Mouse (Mus musculus) neural tube, embryonic 11.5 days (tissue): ENCODE measurements at regions not wholly inside any gene's neighbourhood (a gene's known extent, or its start where the extent isn't known, plus 50 kb on each side); places are given as distances from the start of the nearest gene placed in this dataset.

ENCODE experiments used
- ATAC-seq: fragments of 200-750 bp; cut with Nextera tagmentation; 2 replicates; pipeline ENCODE4 v1.8.0; 2017; ENCODE audit warnings: moderate number of reproducible peaks, mild to moderate bottlenecking, moderate TSS enrichment, moderate library complexity; ENCODE audit not compliant: insufficient read depth, low FRiP score, low TSS enrichment
- DNase-seq: peaks from one replicate; pipeline ENCODE4 v3.0.0-alpha.2; 2015; ENCODE audit warnings: low spot score
- H3K27ac ChIP-seq: fragments of 300-500 bp; sonication (generic); 2 replicates; pipeline ENCODE4 v1.5.1; 2014; ENCODE audit warnings: low read depth, mild to moderate bottlenecking, low read length
- H3K27me3 ChIP-seq: fragments of 300-500 bp; sonication (generic); 2 replicates; pipeline ENCODE4 v1.6.1; 2014; ENCODE audit warnings: mild to moderate bottlenecking, low read length, mixed read lengths; ENCODE audit not compliant: control insufficient read depth, insufficient read depth
- H3K36me3 ChIP-seq: fragments of 300-500 bp; sonication (generic); 2 replicates; pipeline ENCODE4 v1.6.1; 2014; ENCODE audit warnings: mild to moderate bottlenecking, low read length, moderate library complexity, mixed read lengths; ENCODE audit not compliant: control insufficient read depth, insufficient read depth
- H3K4me1 ChIP-seq: fragments of 300-500 bp; sonication (generic); 2 replicates; pipeline ENCODE4 v1.6.1; 2014; ENCODE audit warnings: low read length, mixed read lengths; ENCODE audit not compliant: control insufficient read depth, insufficient read depth
- H3K4me2 ChIP-seq: fragments of 300-500 bp; sonication (generic); 2 replicates; pipeline ENCODE4 v1.6.1; 2014; ENCODE audit warnings: low read depth, mild to moderate bottlenecking, moderate library complexity
- H3K4me3 ChIP-seq: fragments of 300-500 bp; sonication (generic); 2 replicates; pipeline ENCODE4 v1.5.1; 2014; ENCODE audit warnings: low read depth, low read length
- H3K9ac ChIP-seq: fragments of 300-500 bp; sonication (generic); 2 replicates; pipeline ENCODE4 v1.6.1; 2014; ENCODE audit warnings: mild to moderate bottlenecking, low read length
- H3K9me3 ChIP-seq: fragments of 300-500 bp; sonication (generic); 2 replicates; pipeline ENCODE4 v1.6.1; 2016; ENCODE audit warnings: low read length; ENCODE audit not compliant: control insufficient read depth
- WGBS: fragments of 180-500 bp; shearing (Covaris S2); extraction: QIAGEN DNeasy Blood & Tissue Kit; methylation state at CpG from one replicate; pipeline ENCODE4 v1.1.7; 2014; 5-methylcytosine and 5-hydroxymethylcytosine counted together

GRCm38 (mm10) chr12:91948602-91949167, 99.7 kb upstream of the Sel1l start:
- H3K36me3 ChIP-seq, result no peaks in the 10 kb centered on the region
- no peaks in the 10 kb centered on the region for H3K27me3 ChIP-seq
- H3K27ac ChIP-seq, result no peak overlapping the region
- H3K4me3 ChIP-seq, result no peak overlapping the region
- ATAC-seq (no peak), DNase-seq (no peak)
- no peaks in the 10 kb centered on the region for H3K9me3 ChIP-seq
- no peaks in the 10 kb centered on the region for H3K4me1 ChIP-seq
- H3K9ac ChIP-seq, result no peak overlapping the region
- WGBS, result 60% methylated on average over 8 of the region's 8 CpGs
- no peak overlapping the region for H3K4me2 ChIP-seq

- DNase-seq, result no peak
- H3K4me3 ChIP-seq, result no peak overlapping the region
- no peaks in the 10 kb centered on the region for H3K27me3 ChIP-seq
- H3K4me1 ChIP-seq, result no peaks in the 10 kb centered on the region
- H3K36me3 ChIP-seq, result no peaks in the 10 kb centered on the region
- H3K9ac ChIP-seq, result no peak overlapping the region
- WGBS, result 70% methylated on average over 3 of the region's 3 CpGs
- no peaks in the 10 kb centered on the region for H3K9me3 ChIP-seq
- ATAC-seq, result no peak
- no peak overlapping the region for H3K4me2 ChIP-seq
- no peak overlapping the region for H3K27ac ChIP-seq
Observed at GRCm38 (mm10) chr12:91947998-91948397, 99.0 kb upstream of the Sel1l start.

GRCm38 (mm10) chr12:91946541-91946940, 97.6 kb upstream of the Sel1l start:
- no peaks in the 10 kb centered on the region for H3K27me3 ChIP-seq
- H3K4me1 ChIP-seq, result no peaks in the 10 kb centered on the region
- no peak overlapping the region for H3K9ac ChIP-seq
- ATAC-seq (no peak), DNase-seq (no peak)
- H3K27ac ChIP-seq, result no peak overlapping the region
- WGBS, result 89% methylated on average over 3 of the region's 3 CpGs
- no peak overlapping the region for H3K4me3 ChIP-seq
- H3K9me3 ChIP-seq, result no peaks in the 10 kb centered on the region
- no peaks in the 10 kb centered on the region for H3K36me3 ChIP-seq
- no peak overlapping the region for H3K4me2 ChIP-seq

- H3K27ac ChIP-seq, result no peak overlapping the region
- H3K9ac ChIP-seq, result no peak overlapping the region
- no peak for DNase-seq
- no peak overlapping the region for H3K4me3 ChIP-seq
- no peak for ATAC-seq
- WGBS, result 50% methylated on average over 7 of the region's 7 CpGs
- no peak overlapping the region for H3K4me2 ChIP-seq
- H3K9me3 ChIP-seq, result no peaks in the 10 kb centered on the region
- H3K4me1 ChIP-seq, result no peaks in the 10 kb centered on the region
- H3K36me3 ChIP-seq, result no peaks in the 10 kb centered on the region
- H3K27me3 ChIP-seq, result no peaks in the 10 kb centered on the region
Observed at GRCm38 (mm10) chr12:91932490-91933361, 83.8 kb upstream of the Sel1l start.

GRCm38 (mm10) chr12:91931586-91931985, 82.6 kb upstream of the Sel1l start:
- H3K27me3 ChIP-seq, result no peaks in the 10 kb centered on the region
- H3K9ac ChIP-seq, result no peak overlapping the region
- DNase-seq, result no peak
- H3K4me1 ChIP-seq, result no peaks in the 10 kb centered on the region
- WGBS, result 85% methylated on average over 6 of the region's 6 CpGs
- H3K4me3 ChIP-seq, result no peak overlapping the region
- H3K4me2 ChIP-seq, result no peak overlapping the region
- no peaks in the 10 kb centered on the region for H3K36me3 ChIP-seq
- no peaks in the 10 kb centered on the region for H3K9me3 ChIP-seq
- H3K27ac ChIP-seq, result no peak overlapping the region
- no peak for ATAC-seq

GRCm38 (mm10) chr12:91929386-91930054, 80.6 kb upstream of the Sel1l start:
- no peak for DNase-seq
- no peak for ATAC-seq
- Histone ChIP-seq H3K27me3 (no peaks in the 10 kb centered on the region), H3K9me3 (no peaks in the 10 kb centered on the region), H3K4me2 (no peak overlapping the region), H3K36me3 (no peaks in the 10 kb centered on the region), H3K4me1 (no peaks in the 10 kb centered on the region), H3K27ac (no peak overlapping the region), H3K4me3 (no peak overlapping the region), H3K9ac (no peak overlapping the region)
- WGBS, result 70% methylated on average over 7 of the region's 7 CpGs

GRCm38 (mm10) chr12:91927576-91927975, 78.6 kb upstream of the Sel1l start:
- Histone ChIP-seq H3K4me3 (no peak overlapping the region), H3K9ac (no peak overlapping the region), H3K4me2 (no peak overlapping the region), H3K9me3 (no peaks in the 10 kb centered on the region), H3K27me3 (no peaks in the 10 kb centered on the region), H3K27ac (no peak overlapping the region), H3K36me3 (no peaks in the 10 kb centered on the region), H3K4me1 (no peaks in the 10 kb centered on the region)
- no peak for DNase-seq
- no peak for ATAC-seq
- WGBS, result 85% methylated on average over 6 of the region's 6 CpGs

GRCm38 (mm10) chr12:91915486-91915885, 66.5 kb upstream of the Sel1l start:
- H3K27ac ChIP-seq, result no peak overlapping the region
- H3K9ac ChIP-seq, result no peak overlapping the region
- ATAC-seq (no peak), DNase-seq (no peak)
- H3K4me3 ChIP-seq, result no peak overlapping the region
- H3K9me3 ChIP-seq, result no peaks in the 10 kb centered on the region
- H3K4me2 ChIP-seq, result no peak overlapping the region
- 78% methylated on average over 3 of the region's 3 CpGs for WGBS
- H3K27me3 ChIP-seq, result no peaks in the 10 kb centered on the region
- no peaks in the 10 kb centered on the region for H3K36me3 ChIP-seq
- no peaks in the 10 kb centered on the region for H3K4me1 ChIP-seq
